Mouse (Mus musculus): ENCODE results near the gene Tfb2m. TPM values are rescaled to one million over a fixed set of nuclear protein-coding genes. Genes with fewer than 3 reads are reported as not detected.

Gene Tfb2m
- polyA plus RNA-seq, 1 experiment from 2014 or later, result 26.1 TPM

DNA sequence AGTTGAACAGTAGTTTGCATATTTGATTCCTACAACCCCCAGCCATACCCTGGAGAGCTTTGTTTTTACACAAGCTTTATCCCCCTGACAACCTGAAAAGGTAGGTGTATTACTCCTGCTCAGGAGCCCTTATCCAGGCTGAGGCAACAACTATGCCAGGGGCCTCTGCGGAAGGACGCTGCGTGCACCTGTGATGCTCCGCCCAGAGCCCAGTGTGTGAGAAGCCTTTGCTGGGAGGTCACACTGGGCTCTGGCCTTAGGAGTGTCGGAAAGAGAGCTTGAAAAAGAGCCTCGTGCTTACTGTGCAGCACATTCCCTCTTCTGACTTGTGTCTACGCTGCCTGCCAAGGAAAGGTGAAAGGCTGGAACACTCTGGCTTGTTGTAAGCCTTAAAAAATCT, 6.7 kb upstream of the Tfb2m start:
- H3K27ac ChIP-seq (ENCODE audit: low read length), result peak overlapping the region; percentile 76
- ATAC-seq, result peak; percentile 85
- TF ChIP-seq EP300 (IDR thresholded peaks at IDR 0.05), result no peak
- no peak for TF ChIP-seq CTCF (IDR thresholded peaks at IDR 0.05)
- H3K36me3 ChIP-seq (ENCODE audit: insufficient read depth, low read length), result no peaks in the 10 kb centered on the region
- peak; percentile 86 for DNase-seq (ENCODE audit: low spot score)
- peaks cover 10% of the 10 kb centered on the region; the same call in 1 of the 2 replicates for H3K4me1 ChIP-seq (ENCODE audit: insufficient read depth, low read depth, low read length)
- no peaks in the 10 kb centered on the region for H3K27me3 ChIP-seq (replicated peaks; ENCODE audit: insufficient read depth, low read length)
- H3K9me3 ChIP-seq (ENCODE audit: low read length), result no peaks in the 10 kb centered on the region
- 39% methylated on average over 7 of the region's 7 CpGs for WGBS
- H3K4me3 ChIP-seq (ENCODE audit: low read depth, low read length), result no peak overlapping the region
- no peak overlapping the region for H3K9ac ChIP-seq (replicated peaks; ENCODE audit: low read depth)
- no peak overlapping the region for H3K4me2 ChIP-seq (replicated peaks; ENCODE audit: low read depth, low read length)

DNA sequence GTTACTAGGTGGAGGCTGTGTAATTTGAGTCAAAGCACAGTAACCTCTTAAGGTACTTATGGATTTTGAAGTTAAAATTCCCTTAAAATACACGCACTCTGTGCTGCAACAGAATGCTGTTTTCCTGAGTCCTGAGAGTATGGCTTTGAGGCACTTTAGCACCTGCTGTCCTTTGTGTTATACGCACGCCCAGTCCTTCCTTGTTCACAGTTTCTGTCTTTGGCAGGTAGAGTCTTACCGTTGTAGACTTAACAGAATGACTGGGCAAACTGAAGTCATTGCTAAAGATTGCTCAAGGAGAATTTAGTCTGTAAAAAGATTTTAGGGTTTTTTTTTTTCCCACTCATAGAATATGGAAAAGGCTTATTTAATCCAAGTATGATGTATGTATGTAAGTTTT, 5.9 kb upstream of the Tfb2m start:
- ATAC-seq (peak; percentile 32; the same call in 1 of the 2 replicates), DNase-seq (ENCODE audit: low spot score) (peak; percentile 75)
- Histone ChIP-seq H3K4me1 (ENCODE audit: insufficient read depth, low read depth, low read length) (peaks cover 12% of the 10 kb centered on the region; the same call in 1 of the 2 replicates), H3K4me3 (ENCODE audit: low read depth, low read length) (no peak overlapping the region), H3K36me3 (ENCODE audit: insufficient read depth, low read length) (no peaks in the 10 kb centered on the region), H3K9ac (replicated peaks; ENCODE audit: low read depth) (no peak overlapping the region), H3K9me3 (ENCODE audit: low read length) (no peaks in the 10 kb centered on the region), H3K27me3 (replicated peaks; ENCODE audit: insufficient read depth, low read length) (no peaks in the 10 kb centered on the region), H3K4me2 (replicated peaks; ENCODE audit: low read depth, low read length) (no peak overlapping the region), H3K27ac (ENCODE audit: low read length) (peak overlapping the region; percentile 76)
- TF ChIP-seq EP300 (IDR thresholded peaks at IDR 0.05), result no peak
- 65% methylated on average over 4 of the region's 4 CpGs for WGBS

DNA sequence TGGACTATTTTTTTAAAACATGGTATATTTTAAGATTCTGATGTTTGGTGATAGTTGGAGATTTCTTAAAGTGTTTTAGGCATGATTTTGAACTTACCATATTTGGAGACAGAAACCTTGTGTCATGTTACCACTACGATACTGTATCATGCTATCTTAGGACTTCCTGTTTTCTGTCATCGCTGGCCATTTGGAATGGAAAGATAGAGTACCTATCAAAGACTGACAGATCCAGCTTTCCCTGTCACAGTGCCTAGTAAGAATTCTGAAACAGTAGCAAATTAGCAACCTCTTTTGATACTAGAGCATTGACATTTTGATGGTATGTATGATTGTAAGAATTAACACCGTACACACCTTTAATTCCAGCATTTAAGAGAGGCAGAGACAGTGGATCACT, 5.3 kb upstream of the Tfb2m start:
- Histone ChIP-seq H3K36me3 (ENCODE audit: insufficient read depth, low read length) (no peaks in the 10 kb centered on the region), H3K9me3 (ENCODE audit: low read length) (no peaks in the 10 kb centered on the region), H3K4me1 (ENCODE audit: insufficient read depth, low read depth, low read length) (peaks cover 12% of the 10 kb centered on the region; the same call in 1 of the 2 replicates), H3K27me3 (replicated peaks; ENCODE audit: insufficient read depth, low read length) (no peaks in the 10 kb centered on the region), H3K27ac (ENCODE audit: low read length) (peak overlapping the region; percentile 76), H3K9ac (replicated peaks; ENCODE audit: low read depth) (no peak overlapping the region), H3K4me3 (ENCODE audit: low read depth, low read length) (no peak overlapping the region), H3K4me2 (replicated peaks; ENCODE audit: low read depth, low read length) (no peak overlapping the region)
- TF ChIP-seq CTCF (IDR thresholded peaks at IDR 0.05) (no peak), EP300 (IDR thresholded peaks at IDR 0.05) (no peak)
- ATAC-seq, result no peak
- WGBS, result 66% methylated on average over 3 of the region's 3 CpGs
- DNase-seq (ENCODE audit: low spot score), result no peak

DNA sequence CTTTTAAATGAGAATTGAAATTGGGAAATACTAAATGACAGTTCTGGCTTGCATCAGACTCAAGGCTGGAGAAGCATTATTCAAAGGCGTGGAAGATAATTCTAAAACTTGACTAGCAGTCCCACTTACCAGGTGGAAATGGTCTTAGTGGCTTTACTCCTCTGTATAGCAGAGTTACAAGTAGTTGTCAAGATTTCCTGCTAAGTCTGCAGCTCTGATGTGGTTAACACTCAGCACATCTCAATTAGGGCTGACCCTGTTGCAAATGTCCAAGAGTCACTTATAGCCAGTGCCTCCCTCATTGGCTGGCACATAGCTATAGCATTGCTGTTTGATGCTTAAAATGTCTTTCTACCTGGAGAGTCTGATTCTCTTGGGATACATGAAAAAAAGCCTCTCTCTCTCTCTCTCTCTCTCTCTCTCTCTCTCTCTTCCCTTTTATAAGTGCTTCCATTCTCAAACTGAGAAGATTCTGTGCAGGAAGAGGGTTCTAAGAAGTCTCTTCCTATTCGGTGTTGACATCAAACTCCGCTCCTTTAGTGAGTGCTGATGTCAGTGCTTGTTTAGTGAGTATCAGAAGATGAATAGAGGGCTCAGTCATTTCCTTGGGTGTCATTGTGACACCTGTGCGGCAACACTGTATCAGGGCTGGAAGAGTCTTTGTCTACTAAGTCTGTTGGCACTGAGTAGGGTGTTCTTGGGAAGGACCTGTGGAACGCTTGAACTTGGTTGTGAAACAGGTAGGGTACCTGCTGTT, 3.1 kb upstream of the Tfb2m start:
- 78% methylated on average over 5 of the region's 5 CpGs for WGBS
- no peak for ATAC-seq

GRCm38 (mm10) chr1:179548220-179548619, 2.2 kb upstream of the Tfb2m start:
- Histone ChIP-seq H3K36me3 (ENCODE audit: insufficient read depth, low read length) (no peaks in the 10 kb centered on the region), H3K4me3 (ENCODE audit: low read depth, low read length) (no peak overlapping the region), H3K27ac (ENCODE audit: low read length) (peak overlapping the region; percentile 32; the same call in 1 of the 2 replicates), H3K9ac (replicated peaks; ENCODE audit: low read depth) (no peak overlapping the region), H3K4me1 (ENCODE audit: insufficient read depth, low read depth, low read length) (peaks cover 10% of the 10 kb centered on the region; the same call in 1 of the 2 replicates), H3K4me2 (replicated peaks; ENCODE audit: low read depth, low read length) (peak overlapping the region; percentile 65), H3K27me3 (replicated peaks; ENCODE audit: insufficient read depth, low read length) (no peaks in the 10 kb centered on the region), H3K9me3 (ENCODE audit: low read length) (no peaks in the 10 kb centered on the region)
- no peak for ATAC-seq
- DNase-seq (ENCODE audit: low spot score), result no peak
- 62% methylated on average over 11 of the region's 11 CpGs for WGBS
- TF ChIP-seq CTCF (IDR thresholded peaks at IDR 0.05), result no peak
- TF ChIP-seq EP300 (IDR thresholded peaks at IDR 0.05), result no peak

More for the DNA sequence above, 3.1 kb upstream of the Tfb2m start:
- Histone ChIP-seq H3K9ac (replicated peaks; ENCODE audit: low read depth) (no peak overlapping the region), H3K4me3 (ENCODE audit: low read depth, low read length) (no peak overlapping the region), H3K27ac (ENCODE audit: low read length) (no peak overlapping the region), H3K36me3 (ENCODE audit: insufficient read depth, low read length) (no peaks in the 10 kb centered on the region), H3K9me3 (ENCODE audit: low read length) (no peaks in the 10 kb centered on the region), H3K4me2 (replicated peaks; ENCODE audit: low read depth, low read length) (no peak overlapping the region), H3K27me3 (replicated peaks; ENCODE audit: insufficient read depth, low read length) (no peaks in the 10 kb centered on the region), H3K4me1 (ENCODE audit: insufficient read depth, low read depth, low read length) (peaks cover 12% of the 10 kb centered on the region; the same call in 1 of the 2 replicates)
- peak; percentile 46 for DNase-seq (ENCODE audit: low spot score)
- TF ChIP-seq CTCF (IDR thresholded peaks at IDR 0.05), result no peak
- TF ChIP-seq EP300 (IDR thresholded peaks at IDR 0.05), result no peak

GRCm38 (mm10) chr1:179547176-179547575, 1.1 kb upstream of the Tfb2m start:
- whole genome bisulfite sequencing, result 12% methylated on average over 5 of the region's 5 CpGs
- peak overlapping the region; percentile 91 for H3K27ac ChIP-seq (ENCODE audit: low read length)
- TF ChIP-seq EP300 (IDR thresholded peaks at IDR 0.05) (0 out of 2 replicates have a peak, but pooled peaks have one; percentile 3), CTCF (IDR thresholded peaks at IDR 0.05) (no peak)
- H3K4me2 ChIP-seq (replicated peaks; ENCODE audit: low read depth, low read length), result peak overlapping the region; percentile 65
- no peaks in the 10 kb centered on the region for H3K9me3 ChIP-seq (ENCODE audit: low read length)
- ATAC-seq (no peak), DNase-seq (ENCODE audit: low spot score) (peak; percentile 74)
- H3K4me3 ChIP-seq (ENCODE audit: low read depth, low read length), result peak overlapping the region; percentile 69
- peak overlapping the region; percentile 81 for H3K9ac ChIP-seq (replicated peaks; ENCODE audit: low read depth)
- H3K4me1 ChIP-seq (ENCODE audit: insufficient read depth, low read depth, low read length), result peaks cover 5% of the 10 kb centered on the region; the same call in 1 of the 2 replicates
- no peaks in the 10 kb centered on the region for H3K36me3 ChIP-seq (ENCODE audit: insufficient read depth, low read length)
- no peaks in the 10 kb centered on the region for H3K27me3 ChIP-seq (replicated peaks; ENCODE audit: insufficient read depth, low read length)

All from lung, postnatal 0 days (tissue).